Mouse (Mus musculus) myocyte (in vitro differentiated cells): ENCODE data around the gene Hrct1. TPM values are rescaled to one million over a fixed set of nuclear protein-coding genes. Genes with fewer than 3 reads are reported as not detected.

Source experiments
- H3K27me3 ChIP-seq: one replicate; pipeline ENCODE4 v1.6.1; 2011; ENCODE audit not compliant: control insufficient read depth, insufficient read depth, insufficient read length
- H3K36me3 ChIP-seq: one replicate; pipeline ENCODE4 v1.6.1; 2011; ENCODE audit not compliant: control insufficient read depth, insufficient read depth
- H3K4me2 ChIP-seq: one replicate; pipeline ENCODE4 v1.6.1; 2011; ENCODE audit warnings: low read depth, control low read depth
- H3K4me3 ChIP-seq: one replicate; pipeline ENCODE4 v1.5.1; 2011; ENCODE audit warnings: mild to moderate bottlenecking, control low read depth, moderate library complexity
- H3K79me2 ChIP-seq: one replicate; pipeline ENCODE4 v1.6.1; 2011; ENCODE audit not compliant: control insufficient read depth, insufficient read depth
- H3ac ChIP-seq: one replicate; pipeline ENCODE4 v1.6.1; 2011; ENCODE audit not compliant: control insufficient read depth, insufficient read length
- CEBPB ChIP-seq: IDR thresholded peaks from 2 replicates; pipeline ENCODE4 v1.6.1; 2011; ENCODE audit warnings: mild to moderate bottlenecking, moderate library complexity; ENCODE audit not compliant: poor library complexity, insufficient read depth, severe bottlenecking
- E2F4 ChIP-seq: IDR thresholded peaks from one replicate; pipeline ENCODE4 v1.6.1; 2011; ENCODE audit warnings: mild to moderate bottlenecking, control low read depth, moderate library complexity; ENCODE audit not compliant: insufficient read depth
- MAX ChIP-seq: IDR thresholded peaks from one replicate; pipeline ENCODE4 v1.6.1; 2011; ENCODE audit warnings: low read depth, mild to moderate bottlenecking, control low read depth
- MYOD1 ChIP-seq, 3 experiments: IDR thresholded peaks; one replicate each; pipeline ENCODE4 v1.6.1; 2011; ENCODE audit warnings: control low read depth in 2 of 3, low read depth in 2 of 3, mild to moderate bottlenecking in 2 of 3, moderate library complexity in 1 of 3; ENCODE audit not compliant: insufficient read length in 2 of 3, control insufficient read depth in 1 of 3
- MYOG ChIP-seq, 3 experiments: IDR thresholded peaks; one replicate each; pipeline ENCODE4 v1.6.1; 2011; ENCODE audit warnings: control low read depth in 2 of 3, low read depth in 2 of 3, mild to moderate bottlenecking in 2 of 3; ENCODE audit not compliant: insufficient read length in 2 of 3, control insufficient read depth in 1 of 3, insufficient read depth in 1 of 3
- POLR2A ChIP-seq: IDR thresholded peaks from one replicate; pipeline ENCODE4 v1.6.1; 2011; ENCODE audit warnings: low read depth, mild to moderate bottlenecking, control low read depth, moderate library complexity; ENCODE audit not compliant: insufficient read length
- POLR2AphosphoS2 ChIP-seq: IDR thresholded peaks from one replicate; pipeline ENCODE4 v1.6.1; 2011; ENCODE audit warnings: low read depth, control low read depth; ENCODE audit not compliant: insufficient read length
- REST ChIP-seq: IDR thresholded peaks from one replicate; pipeline ENCODE4 v1.6.1; 2011; ENCODE audit warnings: mild to moderate bottlenecking, control low read depth, moderate library complexity; ENCODE audit not compliant: insufficient read depth, insufficient read length
- SRF ChIP-seq: IDR thresholded peaks from one replicate; pipeline ENCODE4 v1.6.1; 2011; ENCODE audit warnings: low read depth; ENCODE audit not compliant: control insufficient read depth, insufficient read length
- TCF12 ChIP-seq: IDR thresholded peaks from one replicate; pipeline ENCODE4 v1.6.1; 2011; ENCODE audit warnings: mild to moderate bottlenecking, control low read depth; ENCODE audit not compliant: poor library complexity, insufficient read depth, severe bottlenecking
- TCF3 ChIP-seq: IDR thresholded peaks from one replicate; pipeline ENCODE4 v1.6.1; 2011; ENCODE audit warnings: low read depth, control low read depth; ENCODE audit not compliant: insufficient read length
- USF1 ChIP-seq: IDR thresholded peaks from one replicate; pipeline ENCODE4 v1.6.1; 2011; ENCODE audit warnings: low read depth, mild to moderate bottlenecking, control low read depth, moderate library complexity
- polyA plus RNA-seq: library from polyadenylated mRNA; unstranded; fragments of >200 nt; fragmentation: generic; extraction: Trizol; gene quantifications from one replicate; pipeline ENCODE4 v1.2.1, GENCODE M21; 2012; ENCODE audit warnings: missing spikeins

Gene Hrct1
- polyA plus RNA-seq = 0.78 TPM

DNA sequence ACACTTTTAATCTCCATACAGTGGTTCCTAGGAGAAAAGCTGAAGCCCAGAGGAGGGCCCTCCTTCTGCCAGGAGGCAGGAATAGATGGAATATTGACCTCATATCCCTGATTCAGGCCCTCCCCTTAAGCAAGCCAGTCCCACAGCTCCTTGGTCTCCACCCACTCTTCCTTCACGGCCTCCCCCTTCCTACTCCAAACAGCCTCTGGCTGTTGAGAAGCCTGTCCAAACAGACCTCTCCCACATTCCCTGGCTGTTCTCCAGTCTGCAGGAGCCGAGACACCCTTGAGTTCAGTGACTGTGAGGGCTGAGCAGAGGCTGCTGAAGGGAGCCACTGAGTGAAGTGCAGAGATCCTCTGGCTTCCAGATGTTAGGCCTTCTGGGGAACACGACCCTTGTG lies at the start of gene Hrct1:
Gene Hrct1 (plus strand): TSS at position 194 of the 400 bp plus-strand sequence.
- Histone ChIP-seq H3K4me3 (no peak within 1 kb of the TSS), H3K36me3 (no peaks in the 10 kb centered on the region), H3K79me2 (no peaks in the 10 kb centered on the region), H3K27me3 (no peaks in the 10 kb centered on the region), H3K4me2 (peak within 1 kb of the TSS; percentile 79), H3ac (no peak within 1 kb of the TSS)
- TF ChIP-seq MAX = no peak
- TF ChIP-seq E2F4 = no peak
- TF ChIP-seq POLR2A = no peak
- no peak for TF ChIP-seq MYOD1 (IDR thresholded peaks at IDR 0.05; ENCODE audit: control insufficient read depth in 1 of 3, insufficient read length in 2 of 3, low read depth in 2 of 3)
- TF ChIP-seq SRF = no peak
- TF ChIP-seq REST = no peak
- TF ChIP-seq MYOG (IDR thresholded peaks at IDR 0.05; ENCODE audit: control insufficient read depth in 1 of 3, insufficient read depth in 1 of 3, insufficient read length in 2 of 3, low read depth in 2 of 3) = no peak
- no peak for TF ChIP-seq CEBPB
- no peak for TF ChIP-seq TCF3
- no peak for TF ChIP-seq TCF12
- TF ChIP-seq USF1 = no peak
- TF ChIP-seq POLR2AphosphoS2 = no peak

DNA sequence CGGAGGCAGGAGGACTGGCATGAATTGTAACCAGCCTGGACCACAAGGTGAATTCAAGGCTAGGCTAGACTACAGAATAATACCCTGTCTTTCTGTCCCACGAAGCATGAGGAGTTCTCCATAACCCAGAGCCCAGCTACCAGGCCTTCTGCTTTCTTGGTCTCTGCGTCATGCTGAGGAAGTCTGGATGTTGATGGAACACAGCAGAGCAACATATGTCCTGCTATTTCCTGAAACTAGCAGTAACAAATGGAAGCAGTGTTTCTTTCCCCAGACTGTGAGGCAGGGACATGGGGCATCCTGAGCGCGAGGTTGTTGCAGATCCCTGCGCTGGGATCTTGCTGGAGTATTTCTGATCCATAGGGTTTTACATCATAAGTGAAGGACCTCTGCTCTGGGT lies 48.4 kb upstream of the Hrct1 start:
- Histone ChIP-seq H3K36me3 (no peaks in the 10 kb centered on the region), H3K4me3 (no peak overlapping the region), H3K27me3 (peaks cover 43% of the 10 kb centered on the region), H3K4me2 (no peak overlapping the region), H3K79me2 (no peaks in the 10 kb centered on the region), H3ac (no peak overlapping the region)
- no peak for TF ChIP-seq E2F4
- no peak for TF ChIP-seq POLR2AphosphoS2
- TF ChIP-seq TCF3 = no peak
- TF ChIP-seq REST = no peak
- TF ChIP-seq POLR2A = no peak
- TF ChIP-seq MAX = no peak
- no peak for TF ChIP-seq SRF
- TF ChIP-seq CEBPB = no peak
- no peak for TF ChIP-seq USF1
- TF ChIP-seq MYOG (IDR thresholded peaks at IDR 0.05; ENCODE audit: control insufficient read depth in 1 of 3, insufficient read depth in 1 of 3, insufficient read length in 2 of 3, low read depth in 2 of 3) = no peak
- no peak for TF ChIP-seq MYOD1 (IDR thresholded peaks at IDR 0.05; ENCODE audit: control insufficient read depth in 1 of 3, insufficient read length in 2 of 3, low read depth in 2 of 3)
- TF ChIP-seq TCF12 = no peak

DNA sequence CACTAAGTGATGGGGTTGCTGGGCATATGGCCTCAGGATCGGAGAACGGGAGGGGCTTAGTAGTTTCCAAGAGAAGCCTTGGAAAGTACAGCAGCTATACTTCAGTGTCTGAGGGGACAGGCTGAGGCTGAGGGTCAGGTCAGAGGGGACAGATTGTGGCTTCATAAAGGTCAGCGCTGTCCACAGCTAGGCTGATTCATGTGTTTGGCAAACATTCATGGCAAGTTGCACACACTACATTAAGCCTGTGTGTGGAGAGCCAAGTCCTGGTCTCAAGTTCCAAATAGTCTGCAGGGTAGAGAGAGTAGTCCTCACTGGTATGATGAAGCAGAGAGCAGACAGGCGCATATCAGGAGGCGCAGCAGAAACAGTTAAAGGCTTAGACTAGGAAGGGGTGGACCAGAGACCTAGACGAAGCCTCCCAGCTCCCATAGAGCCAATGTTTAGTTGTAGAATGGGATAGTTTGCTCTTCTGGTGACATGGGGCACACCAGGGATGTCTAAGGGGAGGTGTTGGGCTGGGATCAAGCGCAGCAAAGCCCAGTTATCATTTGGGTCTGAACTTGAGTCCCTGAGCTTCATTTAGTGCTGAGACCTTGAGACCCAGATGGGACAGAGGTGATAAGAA lies 47.5 kb upstream of the Hrct1 start:
- no peak overlapping the region for H3ac ChIP-seq
- H3K4me2 ChIP-seq = no peak overlapping the region
- no peaks in the 10 kb centered on the region for H3K79me2 ChIP-seq
- no peak overlapping the region for H3K4me3 ChIP-seq
- H3K27me3 ChIP-seq = peaks cover 42% of the 10 kb centered on the region
- peak in 1 of 3 experiments; percentile 30 for TF ChIP-seq MYOD1 (IDR thresholded peaks at IDR 0.05; ENCODE audit: control insufficient read depth in 1 of 3, insufficient read length in 2 of 3, low read depth in 2 of 3)
- TF ChIP-seq TCF3 = peak; percentile 15
- no peak for TF ChIP-seq REST
- no peak for TF ChIP-seq E2F4
- no peak for TF ChIP-seq POLR2A
- no peak for TF ChIP-seq TCF12
- TF ChIP-seq MYOG (IDR thresholded peaks at IDR 0.05; ENCODE audit: control insufficient read depth in 1 of 3, insufficient read depth in 1 of 3, insufficient read length in 2 of 3, low read depth in 2 of 3) = peak in 2 of 3 experiments; percentile 38 to 55
- no peaks in the 10 kb centered on the region for H3K36me3 ChIP-seq

DNA sequence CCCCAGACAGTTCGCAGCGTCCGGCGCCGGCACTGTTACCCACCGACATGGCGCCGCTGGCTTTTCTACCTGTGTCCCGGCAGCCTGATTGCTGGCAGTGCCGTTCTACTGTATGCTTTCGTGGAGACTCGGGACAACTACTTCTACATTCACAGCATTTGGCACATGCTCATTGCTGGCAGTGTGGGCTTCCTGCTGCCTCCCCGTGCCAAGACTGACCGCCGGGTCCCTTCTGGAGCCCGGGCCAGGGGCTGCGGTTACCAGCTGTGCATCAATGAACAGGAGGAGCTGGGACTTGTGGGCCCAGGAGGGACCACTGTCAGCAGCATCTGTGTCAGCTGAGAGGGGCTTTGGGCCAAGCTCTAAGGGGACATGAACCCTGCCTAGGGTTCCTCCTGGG lies 37.0 kb upstream of the Hrct1 start:
- Histone ChIP-seq H3K4me3 (no peak overlapping the region), H3K27me3 (peaks cover 51% of the 10 kb centered on the region), H3ac (no peak overlapping the region), H3K79me2 (no peaks in the 10 kb centered on the region), H3K4me2 (no peak overlapping the region), H3K36me3 (no peaks in the 10 kb centered on the region)
- no peak for TF ChIP-seq SRF
- TF ChIP-seq MAX = no peak
- TF ChIP-seq MYOD1 (IDR thresholded peaks at IDR 0.05; ENCODE audit: control insufficient read depth in 1 of 3, insufficient read length in 2 of 3, low read depth in 2 of 3) = no peak

DNA sequence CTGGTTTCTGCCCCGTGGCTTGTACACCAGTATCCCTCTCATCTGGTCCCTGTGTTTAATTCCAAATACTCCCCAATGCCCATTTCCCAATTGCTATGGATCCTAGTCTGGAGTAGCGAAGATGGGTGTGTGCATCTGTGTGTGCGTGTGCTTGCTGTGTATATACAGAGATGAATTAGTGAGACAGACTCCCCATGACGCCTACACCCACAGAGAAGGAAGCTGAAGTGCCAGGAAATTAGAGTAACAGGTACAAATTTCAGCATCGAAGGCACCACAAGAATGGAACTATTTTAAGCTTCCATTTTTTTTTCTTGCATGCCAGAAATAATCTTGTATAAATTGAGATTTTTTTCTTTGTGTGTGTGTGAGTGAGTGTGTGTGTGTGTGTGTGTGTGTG lies 36.0 kb upstream of the Hrct1 start:
- Histone ChIP-seq H3ac (no peak overlapping the region), H3K27me3 (peaks cover 41% of the 10 kb centered on the region), H3K4me2 (no peak overlapping the region), H3K36me3 (no peaks in the 10 kb centered on the region), H3K79me2 (no peaks in the 10 kb centered on the region), H3K4me3 (no peak overlapping the region)
- TF ChIP-seq E2F4 (no peak), TCF12 (no peak), SRF (no peak), POLR2A (no peak), MAX (no peak), MYOG (IDR thresholded peaks at IDR 0.05; ENCODE audit: control insufficient read depth in 1 of 3, insufficient read depth in 1 of 3, insufficient read length in 2 of 3, low read depth in 2 of 3) (no peak), REST (no peak), USF1 (no peak), CEBPB (no peak)
